Mouse (Mus musculus): Measurements from ENCODE around the gene Cpt1c.

- TF ChIP-seq POLR2A (IDR thresholded peaks at IDR 0.05; ENCODE audit: insufficient read depth, low read depth, low read length) = no peak
- TF ChIP-seq CTCF (IDR thresholded peaks at IDR 0.05; ENCODE audit: insufficient read depth, low read depth, low read length) = no peak
Measured at GRCm38 (mm10) chr7:44999753-45000152, 25.1 kb upstream of the Cpt1c start.
